Mouse (Mus musculus) liver, embryonic 15.5 days (tissue): ENCODE data around the gene Racgap1. TPM values are rescaled to one million over a fixed set of nuclear protein-coding genes. Genes with fewer than 3 reads are reported as not detected.

Experiments used
- ATAC-seq: fragments of 200-750 bp; cut with Nextera tagmentation; 2 replicates; pipeline ENCODE4 v1.8.0; 2017; ENCODE audit warnings: moderate number of reproducible peaks, mild to moderate bottlenecking, moderate library complexity; ENCODE audit not compliant: insufficient read depth
- H3K27ac ChIP-seq: fragments of 300-500 bp; sonication (generic); replicated peaks from 2 replicates; pipeline ENCODE4 v1.5.1; 2015; ENCODE audit warnings: mild to moderate bottlenecking, inconsistent platforms
- H3K27me3 ChIP-seq: fragments of 300-500 bp; sonication (generic); 2 replicates; pipeline ENCODE4 v1.6.1; 2015; ENCODE audit warnings: mild to moderate bottlenecking, inconsistent platforms
- H3K36me3 ChIP-seq: fragments of 300-500 bp; sonication (generic); replicated peaks from 2 replicates; pipeline ENCODE4 v1.6.1; 2015; ENCODE audit warnings: moderate library complexity, mild to moderate bottlenecking, inconsistent platforms
- H3K4me1 ChIP-seq: fragments of 300-500 bp; sonication (generic); replicated peaks from 2 replicates; pipeline ENCODE4 v1.6.1; 2015; ENCODE audit warnings: inconsistent platforms
- H3K4me2 ChIP-seq: fragments of 300-500 bp; sonication (generic); 2 replicates; pipeline ENCODE4 v1.6.1; 2015; ENCODE audit warnings: moderate library complexity, mild to moderate bottlenecking, inconsistent platforms
- H3K4me3 ChIP-seq: fragments of 300-500 bp; sonication (generic); replicated peaks from 2 replicates; pipeline ENCODE4 v1.5.1; 2015; ENCODE audit warnings: mild to moderate bottlenecking, inconsistent platforms
- H3K9ac ChIP-seq: fragments of 300-500 bp; sonication (generic); 2 replicates; pipeline ENCODE4 v1.6.1; 2015; ENCODE audit warnings: moderate library complexity, mild to moderate bottlenecking, inconsistent platforms
- H3K9me3 ChIP-seq: fragments of 300-500 bp; sonication (generic); replicated peaks from 2 replicates; pipeline ENCODE4 v1.6.1; 2016; ENCODE audit warnings: inconsistent platforms
- WGBS: fragments of 180-500 bp; shearing (Covaris S2); methylation state at CpG from one replicate; pipeline ENCODE4 v1.1.7; 2015; ENCODE audit warnings: mixed read lengths; ENCODE audit not compliant: insufficient replicate concordance; 5-methylcytosine and 5-hydroxymethylcytosine counted together
- polyA plus RNA-seq: library from polyadenylated mRNA; unstranded; fragments of >200 nt; fragmentation: Nextera tagmentation; extraction: Ambion mirVana; gene quantifications from 2 replicates; pipeline ENCODE4 v1.2.1, GENCODE M21; 2015

Racgap1 gene
- polyA plus RNA-seq, 1 experiment from 2014 or later = 66.2 TPM

GRCm38 (mm10) chr15:99585741-99586140 is 65.7 kb downstream of the Racgap1 start:
- H3K27me3 ChIP-seq = peaks cover 100% of the 10 kb centered on the region
- 52% methylated on average over 6 of the region's 6 CpGs for WGBS

GRCm38 (mm10) chr15:99584407-99585202 is 66.9 kb downstream of the Racgap1 start:
- Histone ChIP-seq H3K27ac (no peak overlapping the region), H3K9ac (no peak overlapping the region), H3K27me3 (peaks cover 99% of the 10 kb centered on the region), H3K9me3 (no peaks in the 10 kb centered on the region), H3K4me3 (no peak overlapping the region), H3K36me3 (no peaks in the 10 kb centered on the region), H3K4me2 (peak overlapping the region; percentile 41), H3K4me1 (peaks cover 17% of the 10 kb centered on the region; the same call in 1 of the 2 replicates)
- no peak for ATAC-seq
- 2% methylated on average over 24 of the region's 24 CpGs for WGBS

More at GRCm38 (mm10) chr15:99585741-99586140, 65.7 kb downstream of the Racgap1 start:
- no peak for ATAC-seq
- no peaks in the 10 kb centered on the region for H3K9me3 ChIP-seq
- no peaks in the 10 kb centered on the region for H3K36me3 ChIP-seq
- H3K9ac ChIP-seq = no peak overlapping the region
- peaks cover 21% of the 10 kb centered on the region; the same call in 1 of the 2 replicates for H3K4me1 ChIP-seq
- H3K4me3 ChIP-seq = no peak overlapping the region
- no peak overlapping the region for H3K27ac ChIP-seq
- no peak overlapping the region for H3K4me2 ChIP-seq

DNA sequence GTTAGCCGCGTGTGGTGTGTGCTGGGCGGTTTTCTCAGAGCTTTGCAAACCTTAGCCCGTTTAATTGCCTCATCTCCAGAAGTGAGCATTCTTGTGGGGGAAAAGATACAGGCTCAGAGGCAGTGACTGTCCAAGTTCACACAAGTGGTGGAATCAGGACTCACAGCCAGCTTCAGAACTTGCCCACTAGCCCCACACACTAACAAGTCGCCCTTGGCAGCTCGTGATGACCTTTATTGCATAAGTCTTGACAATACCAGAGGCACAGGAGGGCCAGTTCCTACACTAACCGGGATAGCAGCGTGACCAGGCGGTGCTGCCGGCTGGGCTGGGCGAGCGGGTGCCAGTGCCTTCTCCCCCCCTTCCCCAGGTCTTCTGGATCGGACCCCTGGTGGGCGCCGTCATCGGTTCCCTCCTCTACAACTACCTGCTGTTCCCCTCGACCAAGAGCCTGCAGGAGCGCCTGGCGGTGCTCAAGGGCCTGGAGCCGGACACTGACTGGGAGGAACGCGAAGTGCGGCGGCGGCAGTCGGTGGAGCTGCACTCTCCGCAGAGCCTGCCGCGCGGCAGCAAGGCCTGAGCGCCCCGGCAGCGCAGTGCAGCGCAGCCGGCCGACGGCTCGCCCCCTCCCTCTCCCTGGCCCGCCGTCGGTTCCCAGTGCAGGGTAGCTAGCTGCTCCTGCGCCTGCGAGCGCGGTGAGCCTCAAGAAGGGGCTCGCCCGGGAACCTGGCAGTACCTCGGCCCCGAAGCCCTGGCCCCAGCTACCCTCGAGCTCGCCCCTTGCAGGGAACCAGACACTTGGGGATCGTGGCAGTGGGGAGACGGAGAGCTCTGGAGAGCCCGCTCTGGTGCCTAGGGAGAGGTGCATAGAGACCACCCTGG is 67.8 kb downstream of the Racgap1 start:
- Histone ChIP-seq H3K36me3 (no peaks in the 10 kb centered on the region), H3K4me3 (peak overlapping the region; percentile 24), H3K9me3 (no peaks in the 10 kb centered on the region), H3K27me3 (peaks cover 99% of the 10 kb centered on the region), H3K27ac (no peak overlapping the region), H3K9ac (no peak overlapping the region), H3K4me1 (peaks cover 17% of the 10 kb centered on the region; the same call in 1 of the 2 replicates), H3K4me2 (peak overlapping the region; percentile 41)
- 3% methylated on average over 54 of the region's 54 CpGs for WGBS
- no peak for ATAC-seq

DNA sequence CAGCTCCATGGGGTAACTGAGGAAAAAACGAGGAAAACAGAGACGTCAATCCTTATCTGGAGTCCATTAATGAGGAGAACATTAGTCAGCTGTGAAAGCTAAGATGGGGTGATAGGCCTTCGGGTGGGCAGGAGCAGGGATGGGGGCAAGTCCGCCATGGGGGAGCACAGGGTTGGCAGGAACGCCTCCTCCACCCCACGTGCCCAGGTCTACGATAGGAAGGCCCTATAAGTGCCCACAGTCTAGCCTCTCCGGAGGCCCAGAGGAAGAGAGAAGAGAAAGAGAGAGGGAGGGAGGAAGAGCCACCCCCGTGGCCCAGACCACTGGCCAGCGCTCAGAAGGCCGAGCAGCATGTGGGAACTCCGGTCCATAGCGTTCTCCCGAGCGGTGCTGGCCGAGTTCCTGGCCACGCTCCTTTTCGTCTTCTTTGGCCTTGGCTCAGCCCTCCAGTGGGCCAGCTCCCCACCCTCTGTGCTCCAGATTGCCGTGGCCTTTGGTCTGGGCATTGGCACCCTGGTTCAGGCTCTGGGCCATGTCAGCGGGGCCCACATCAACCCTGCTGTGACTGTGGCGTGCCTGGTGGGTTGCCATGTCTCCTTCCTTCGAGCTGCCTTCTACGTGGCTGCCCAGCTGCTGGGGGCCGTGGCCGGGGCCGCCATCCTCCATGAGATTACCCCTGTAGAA is 72.5 kb downstream of the Racgap1 start, which contains the start of gene Aqp2:
Aqp2 (plus strand) TSS at position 254 of the 684 bp plus-strand sequence.
- ATAC-seq = no peak; the same call in 1 of the 2 replicates
- Histone ChIP-seq H3K9ac (no peak within 1 kb of the TSS), H3K27ac (no peak within 1 kb of the TSS), H3K27me3 (peaks cover 68% of the 10 kb centered on the region), H3K36me3 (no peaks in the 10 kb centered on the region), H3K4me2 (no peak within 1 kb of the TSS), H3K9me3 (no peaks in the 10 kb centered on the region), H3K4me3 (no peak within 1 kb of the TSS), H3K4me1 (peaks cover 5% of the 10 kb centered on the region; the same call in 1 of the 2 replicates)
- 66% methylated on average over 24 of the region's 26 CpGs for WGBS

Other genes with a start within 250 kb of the Racgap1 start
- gene Nckap5l, start 193.9 kb downstream of the Racgap1 start, polyA plus RNA-seq = 0.92 and 1.3 TPM in 2 replicates
- gene Bcdin3d, start 176.9 kb downstream of the Racgap1 start, polyA plus RNA-seq = 5.2 and 5.3 TPM in 2 replicates
- 0.05 and 0.13 TPM in 2 replicates for gene Faim2, start 123.5 kb downstream of the Racgap1 start, polyA plus RNA-seq
- gene Aqp2, start 72.6 kb downstream of the Racgap1 start, polyA plus RNA-seq = not detected in 2 replicates
- 0.06 TPM in 1 of 2 replicates, not detected in the other for gene Aqp5, start 60.9 kb downstream of the Racgap1 start, polyA plus RNA-seq
- not detected in 2 replicates for gene Aqp6, start 50.3 kb downstream of the Racgap1 start, polyA plus RNA-seq
- gene Asic1, start 18.7 kb upstream of the Racgap1 start, polyA plus RNA-seq = 0.28 and 0.45 TPM in 2 replicates
- 5.3 and 5.7 TPM in 2 replicates for gene Smarcd1, start 50.5 kb upstream of the Racgap1 start, polyA plus RNA-seq
- gene Gm17349, start 53.8 kb upstream of the Racgap1 start, polyA plus RNA-seq = not detected in 2 replicates
- gene Gpd1, start 65.9 kb upstream of the Racgap1 start, polyA plus RNA-seq = 26.7 and 33.3 TPM in 2 replicates
- gene Cox14, start 74.0 kb upstream of the Racgap1 start, polyA plus RNA-seq = 67.5 and 74.7 TPM in 2 replicates
- gene Cers5, start 121.2 kb upstream of the Racgap1 start, polyA plus RNA-seq = 8.1 and 9.5 TPM in 2 replicates
- 10.0 and 10.3 TPM in 2 replicates for gene Lima1, start 223.8 kb upstream of the Racgap1 start, polyA plus RNA-seq